Mouse (Mus musculus) gastrocnemius, postnatal 36 days (tissue): ENCODE data around the gene Unc50. TPM values are rescaled to one million over a fixed set of nuclear protein-coding genes. Genes with fewer than 3 reads are reported as not detected.

Source experiments
- DNase-seq, 2 experiments: peaks; one replicate each; pipeline ENCODE4 v3.0.0; 2022
- intact Hi-C: fragments of 180-260 bp; cut with DNase I; formaldehyde crosslinking; loops from one replicate; pipeline ENCODE4 v1.15.1; 2025
- total RNA-seq, 2 experiments: library from RNA; stranded (reverse); gene quantifications; 2 replicates each; pipeline ENCODE4 v1.2.3; 2021

Gene Unc50
- total RNA-seq, 2 experiments from 2014 or later: 12.1 to 12.5 TPM

DNA sequence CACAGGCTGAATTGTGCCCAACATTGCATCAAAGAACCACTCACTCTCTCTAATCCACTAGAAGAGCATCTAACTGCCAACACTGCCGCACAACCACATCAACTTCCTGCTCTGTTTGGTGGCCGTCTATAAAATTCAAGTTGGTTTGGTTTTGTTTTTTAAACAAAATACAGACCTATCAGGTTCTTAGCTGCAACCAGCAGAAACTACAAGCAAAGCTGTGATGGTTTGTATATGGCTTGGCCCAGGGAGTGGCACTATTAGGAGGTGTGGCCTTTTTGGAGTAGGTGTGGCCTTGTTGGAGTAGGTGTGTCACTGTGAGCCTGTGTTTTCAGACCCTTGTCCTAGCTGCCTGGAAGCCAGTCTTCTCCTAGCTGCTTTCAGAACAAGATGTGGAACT, 51.4 kb downstream of the Unc50 start:
- intact Hi-C loops: no loop called here
- no peak for DNase-seq

DNA sequence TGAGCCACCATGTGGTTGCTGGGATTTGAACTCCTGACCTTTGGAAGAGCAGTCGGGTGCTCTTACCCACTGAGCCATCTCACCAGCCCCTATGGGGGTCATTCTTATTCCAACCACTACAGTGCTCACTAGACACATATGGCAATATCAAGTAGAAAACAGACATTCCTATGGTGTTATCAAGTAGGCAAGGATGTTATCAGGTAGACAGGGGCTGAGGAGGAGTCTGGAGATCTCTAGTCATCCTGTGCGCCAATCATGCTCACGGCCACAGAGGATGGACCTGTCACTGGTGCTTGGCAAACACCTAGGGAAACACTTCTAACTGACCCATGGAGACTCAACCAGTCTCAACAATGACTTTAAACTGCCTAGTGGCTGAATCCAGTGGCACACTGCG, 54.7 kb downstream of the Unc50 start:
- intact Hi-C loops: no loop called here

DNA sequence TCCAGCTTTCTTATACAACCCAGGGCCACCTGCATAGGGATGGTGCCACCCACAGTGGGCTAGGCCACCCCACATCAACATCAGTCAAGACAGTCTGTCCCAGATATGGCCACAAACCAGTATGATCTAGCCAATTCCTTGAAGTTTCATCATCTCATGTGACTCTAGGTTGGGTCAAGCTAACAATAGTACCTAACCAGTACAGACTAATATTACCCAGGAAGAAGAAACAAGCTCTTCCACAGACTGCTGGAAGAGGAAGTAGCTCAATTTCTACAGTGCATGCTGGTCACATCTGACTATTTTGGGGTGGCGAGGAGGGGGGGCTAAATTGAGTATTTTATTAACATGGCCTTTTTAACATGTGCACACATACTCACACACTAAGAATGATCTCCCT, 56.5 kb downstream of the Unc50 start:
- intact Hi-C loops: no loop called here
- DNase-seq: no peak

More for the DNA sequence above, 54.7 kb downstream of the Unc50 start:
- DNase-seq: no peak

DNA sequence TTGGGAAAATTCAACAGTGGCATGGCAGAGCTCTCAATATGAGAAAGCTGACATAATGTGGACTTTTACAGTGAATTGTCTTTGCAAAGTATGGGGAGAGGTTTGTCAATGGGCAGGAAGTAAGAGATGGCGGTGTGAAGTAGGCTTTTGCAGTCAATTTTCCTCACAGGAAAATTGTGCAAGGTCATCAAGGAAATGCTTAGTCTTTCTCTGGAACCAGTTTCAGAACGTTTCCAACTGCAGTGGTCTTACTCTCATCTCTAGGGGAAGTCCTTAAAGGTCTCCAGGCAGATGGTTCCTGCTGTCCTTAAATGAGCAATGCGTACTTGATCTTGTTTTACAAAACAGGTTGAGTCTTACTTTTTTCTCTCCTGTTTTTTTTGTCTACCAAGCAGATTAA, 57.1 kb downstream of the Unc50 start:
- DNase-seq: no peak
- intact Hi-C loops: no loop called here

DNA sequence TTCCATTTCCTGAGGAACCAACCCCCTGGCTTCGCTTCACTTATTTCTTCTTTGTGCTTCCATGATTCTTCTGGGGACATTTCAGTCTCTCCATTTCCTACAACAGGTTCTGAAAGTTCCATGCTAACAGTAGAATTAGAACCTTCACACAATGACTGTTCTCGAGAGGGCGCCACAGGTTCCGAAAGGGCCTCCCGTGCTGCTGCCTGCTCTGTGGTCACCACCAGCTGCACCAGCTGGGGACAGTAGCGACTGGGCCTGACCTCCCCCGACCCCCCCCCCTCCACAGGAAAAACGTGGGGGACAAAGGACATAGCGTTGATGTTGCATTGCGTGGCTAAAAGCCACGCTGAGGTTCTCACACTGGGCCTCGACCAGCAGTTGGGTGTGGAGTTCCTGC, 58.6 kb downstream of the Unc50 start:
- intact Hi-C loops: no loop called here
- no peak for DNase-seq

Other genes starting within 250 kb of the Unc50 start
- under 1 TPM; 0.32 to 0.46 TPM for gene Cnga3, start 215.7 kb upstream of the Unc50 start, total RNA-seq
- 10 to 100 TPM; 16.3 to 21.5 TPM for gene Inpp4a, start 130.3 kb upstream of the Unc50 start, total RNA-seq
- 10 to 100 TPM; 92.0 to 95.3 TPM for gene Coa5, start within 50 bp of the Unc50 start, total RNA-seq
- gene Mgat4a, start 110.9 kb downstream of the Unc50 start, total RNA-seq: 1 to 10 TPM; 3.4 to 6.0 TPM